Mouse (Mus musculus): Measurements from ENCODE around the gene Vps29.

Gene Vps29

GRCm38 (mm10) chr5:122353807-122354491 lies at the start of gene Vps29, which contains the start of gene Rad9b:
TSS of gene Vps29 (plus strand) at chr5:122354369.
TSS of gene Rad9b (minus strand) at chr5:122354233.
- CTCF ChIA-PET = interaction anchor here (0.5 to 1.1 kb wide), 3 partner anchors 11 to 190 kb away, joined by 5 to 6 read pairs (median 5); no protein-coding TSS in a partner anchor

- CTCF ChIA-PET = interaction anchor here (0.8 kb wide), 1 partner anchor 11 kb away, joined by 4 read pairs; no protein-coding TSS in a partner anchor
These were observed 49.6 kb upstream of the Vps29 start for GRCm38 (mm10) chr5:122304541-122304940.

- CTCF ChIA-PET = interaction anchor here (0.8 kb wide), 1 partner anchor 12 kb away, joined by 4 read pairs; no protein-coding TSS in a partner anchor
These were observed 48.7 kb upstream of the Vps29 start for GRCm38 (mm10) chr5:122305472-122305871.

- CTCF ChIA-PET = no interaction called here
These were observed 47.6 kb upstream of the Vps29 start for GRCm38 (mm10) chr5:122306536-122306935.

GRCm38 (mm10) chr5:122310699-122311098 lies 43.5 kb upstream of the Vps29 start:
- CTCF ChIA-PET = interaction anchor here (0.6 to 2.0 kb wide), 2 partner anchors 25 to 29 kb away, joined by 7 to 20 read pairs; no protein-coding TSS in a partner anchor

GRCm38 (mm10) chr5:122311692-122312091 lies 42.5 kb upstream of the Vps29 start:
- CTCF ChIA-PET = interaction anchor here (0.8 kb wide), 1 partner anchor 11 kb away, joined by 3 read pairs; no protein-coding TSS in a partner anchor

- CTCF ChIA-PET = interaction anchor here (0.8 kb wide), 1 partner anchor 12 kb away, joined by 3 read pairs; no protein-coding TSS in a partner anchor
These were observed 41.8 kb upstream of the Vps29 start for GRCm38 (mm10) chr5:122312346-122312745.

GRCm38 (mm10) chr5:122312942-122313684 lies 41.1 kb upstream of the Vps29 start:
- CTCF ChIA-PET = no interaction called here

GRCm38 (mm10) chr5:122314966-122315667 lies 39.1 kb upstream of the Vps29 start:
- CTCF ChIA-PET = no interaction called here

GRCm38 (mm10) chr5:122317329-122318045 lies 36.7 kb upstream of the Vps29 start:
- CTCF ChIA-PET = no interaction called here

- CTCF ChIA-PET = no interaction called here
These were observed 36.1 kb upstream of the Vps29 start for GRCm38 (mm10) chr5:122318100-122318499.

GRCm38 (mm10) chr5:122318976-122319375 lies 35.2 kb upstream of the Vps29 start:
- CTCF ChIA-PET = interaction anchor here (0.6 to 1.6 kb wide), 2 partner anchors 25 to 481 kb away, joined by 8 to 17 read pairs; no protein-coding TSS in a partner anchor

- CTCF ChIA-PET = interaction anchor here (1.6 kb wide), 1 partner anchor 24 kb away, joined by 8 read pairs; no protein-coding TSS in a partner anchor
These were observed 34.5 kb upstream of the Vps29 start for GRCm38 (mm10) chr5:122319474-122320204.

- CTCF ChIA-PET = interaction anchor here (1.6 kb wide), 1 partner anchor 23 kb away, joined by 8 read pairs; no protein-coding TSS in a partner anchor
These were observed 33.9 kb upstream of the Vps29 start for GRCm38 (mm10) chr5:122320205-122320781.

GRCm38 (mm10) chr5:122323523-122323922 lies 30.6 kb upstream of the Vps29 start:
- CTCF ChIA-PET = interaction anchor here (0.6 to 1.3 kb wide), 2 partner anchors 21 to 130 kb away, joined by 3 to 5 read pairs; no protein-coding TSS in a partner anchor

GRCm38 (mm10) chr5:122324608-122325431 lies 29.3 kb upstream of the Vps29 start:
- CTCF ChIA-PET = interaction anchor here (0.6 kb wide), 1 partner anchor 180 kb away, joined by 4 read pairs; no protein-coding TSS in a partner anchor

- CTCF ChIA-PET = interaction anchor here (0.6 kb wide), 1 partner anchor 180 kb away, joined by 4 read pairs; no protein-coding TSS in a partner anchor
These were observed 28.7 kb upstream of the Vps29 start for GRCm38 (mm10) chr5:122325477-122325876.

GRCm38 (mm10) chr5:122327283-122327682 lies 26.9 kb upstream of the Vps29 start:
- CTCF ChIA-PET = no interaction called here

- CTCF ChIA-PET = no interaction called here
These were observed 23.9 kb upstream of the Vps29 start for GRCm38 (mm10) chr5:122330269-122330668.
